Mouse (Mus musculus): ENCODE results near the gene Sh3tc1. TPM values are rescaled to one million over a fixed set of nuclear protein-coding genes. Genes with fewer than 3 reads are reported as not detected.

Gene Sh3tc1
- polyA plus RNA-seq, 2 experiments from 2014 or later, result 2.1 to 2.5 TPM

Other genes starting within 250 kb of the Sh3tc1 start
- gene Cpz, start 214.3 kb downstream of the Sh3tc1 start, polyA plus RNA-seq (2017; shearing (Covaris generic)), result not detected
- gene Trmt44, start 164.9 kb downstream of the Sh3tc1 start, polyA plus RNA-seq (2017; shearing (Covaris generic)), result 1 to 10 TPM; 1.5 to 2.3 TPM
- gene Acox3, start 156.9 kb downstream of the Sh3tc1 start, polyA plus RNA-seq (2017; shearing (Covaris generic)), result 10 to 100 TPM; 21.5 to 26.4 TPM
- gene Htra3, start 60.2 kb downstream of the Sh3tc1 start, polyA plus RNA-seq (2017; shearing (Covaris generic)), result not detected
- 1 to 10 TPM; 1.5 to 1.9 TPM for gene Ablim2, start 17.9 kb upstream of the Sh3tc1 start, polyA plus RNA-seq (2017; shearing (Covaris generic))
- 1 to 10 TPM; 3.7 to 6.6 TPM for gene Afap1, start 153.3 kb upstream of the Sh3tc1 start, polyA plus RNA-seq (2017; shearing (Covaris generic))

Data from activated CD4-positive, CD25-positive, alpha-beta regulatory T cell, adult 4 months (primary cell).